Mouse (Mus musculus): ENCODE data around the gene Map4k4.

- TF ChIP-seq POLR2A (IDR thresholded peaks at IDR 0.05; ENCODE audit: borderline replicate concordance, insufficient read depth, low read length): no peak
- no peak for TF ChIP-seq CTCF (IDR thresholded peaks at IDR 0.05; ENCODE audit: borderline replicate concordance, insufficient read depth, low read depth, low read length)
Measured at GRCm38 (mm10) chr1:39896581-39896980, 4.1 kb upstream of the Map4k4 start.
